Mouse (Mus musculus) lung, embryonic 16.5 days (tissue): ENCODE measurements at regions not wholly inside any gene's neighbourhood (a gene's known extent, or its start where the extent isn't known, plus 50 kb on each side); places are given as distances from the start of the nearest gene placed in this dataset.

Experiments
- ATAC-seq: fragments of 200-750 bp; cut with Nextera tagmentation; 2 replicates; pipeline ENCODE4 v1.8.0; 2017; ENCODE audit warnings: low read depth, mild to moderate bottlenecking, moderate library complexity
- H3K27ac ChIP-seq: fragments of 300-500 bp; sonication (generic); 2 replicates; pipeline ENCODE4 v1.5.1; 2014; ENCODE audit warnings: mild to moderate bottlenecking, control low read depth, low read length
- H3K27me3 ChIP-seq: fragments of 300-500 bp; sonication (generic); 2 replicates; pipeline ENCODE4 v1.6.1; 2014; ENCODE audit warnings: low read depth, low read length, mixed read lengths; ENCODE audit not compliant: control insufficient read depth, insufficient read depth
- H3K36me3 ChIP-seq: fragments of 300-500 bp; sonication (generic); 2 replicates; pipeline ENCODE4 v1.6.1; 2014; ENCODE audit warnings: low read length; ENCODE audit not compliant: control insufficient read depth, insufficient read depth
- H3K4me1 ChIP-seq: fragments of 300-500 bp; sonication (generic); replicated peaks from 2 replicates; pipeline ENCODE4 v1.6.1; 2014; ENCODE audit warnings: low read length, mixed read lengths; ENCODE audit not compliant: control insufficient read depth, insufficient read depth
- H3K4me2 ChIP-seq: fragments of 300-500 bp; sonication (generic); 2 replicates; pipeline ENCODE4 v1.6.1; 2014; ENCODE audit warnings: low read depth, low read length, control low read depth
- H3K4me3 ChIP-seq: fragments of 300-500 bp; sonication (generic); 2 replicates; pipeline ENCODE4 v1.5.1; 2014; ENCODE audit warnings: mild to moderate bottlenecking, low read length, control low read depth
- H3K9ac ChIP-seq: fragments of 300-500 bp; sonication (generic); 2 replicates; pipeline ENCODE4 v1.6.1; 2014; ENCODE audit warnings: low read length, control low read depth
- H3K9me3 ChIP-seq: fragments of 300-500 bp; sonication (generic); 2 replicates; pipeline ENCODE4 v1.6.1; 2016; ENCODE audit warnings: low read length; ENCODE audit not compliant: control insufficient read depth
- WGBS: fragments of 180-500 bp; shearing (Covaris S2); extraction: QIAGEN DNeasy Blood & Tissue Kit; methylation state at CpG from one replicate; pipeline ENCODE4 v1.1.7; 2014; 5-methylcytosine and 5-hydroxymethylcytosine counted together

GRCm38 (mm10) chr12:39714169-39714794, 323.5 kb downstream of the Arl4a start:
- Histone ChIP-seq H3K9me3 (no peaks in the 10 kb centered on the region), H3K4me3 (no peak overlapping the region), H3K27me3 (no peaks in the 10 kb centered on the region), H3K9ac (no peak overlapping the region), H3K27ac (no peak overlapping the region), H3K4me1 (no peaks in the 10 kb centered on the region), H3K36me3 (no peaks in the 10 kb centered on the region), H3K4me2 (no peak overlapping the region)
- 79% methylated on average over 2 of the region's 2 CpGs for whole genome bisulfite sequencing
- ATAC-seq = no peak

- Histone ChIP-seq H3K9ac (no peak overlapping the region), H3K27me3 (no peaks in the 10 kb centered on the region), H3K27ac (no peak overlapping the region), H3K4me3 (no peak overlapping the region), H3K9me3 (no peaks in the 10 kb centered on the region), H3K4me1 (no peaks in the 10 kb centered on the region), H3K36me3 (no peaks in the 10 kb centered on the region), H3K4me2 (no peak overlapping the region)
- 65% methylated on average over 1 of the region's 1 CpGs for WGBS
- no peak for ATAC-seq
These were observed 326.0 kb downstream of the Arl4a start for GRCm38 (mm10) chr12:39711807-39712206.

GRCm38 (mm10) chr12:39709850-39710249, 328.0 kb downstream of the Arl4a start:
- H3K27ac ChIP-seq = no peak overlapping the region
- H3K9me3 ChIP-seq = no peaks in the 10 kb centered on the region
- WGBS = 68% methylated on average over 5 of the region's 5 CpGs
- no peak overlapping the region for H3K4me3 ChIP-seq
- H3K4me2 ChIP-seq = no peak overlapping the region
- no peak overlapping the region for H3K9ac ChIP-seq
- no peaks in the 10 kb centered on the region for H3K4me1 ChIP-seq
- no peaks in the 10 kb centered on the region for H3K27me3 ChIP-seq
- H3K36me3 ChIP-seq = no peaks in the 10 kb centered on the region
- ATAC-seq = no peak

- no peak for ATAC-seq
- no peak overlapping the region for H3K9ac ChIP-seq
These were observed 340.6 kb downstream of the Arl4a start for GRCm38 (mm10) chr12:39697182-39697581.

GRCm38 (mm10) chr12:39695322-39695721, 342.5 kb downstream of the Arl4a start:
- H3K27ac ChIP-seq = no peak overlapping the region
- no peaks in the 10 kb centered on the region for H3K9me3 ChIP-seq

More at GRCm38 (mm10) chr12:39697182-39697581, 340.6 kb downstream of the Arl4a start:
- Histone ChIP-seq H3K27ac (no peak overlapping the region), H3K27me3 (no peaks in the 10 kb centered on the region), H3K4me2 (no peak overlapping the region), H3K9me3 (no peaks in the 10 kb centered on the region), H3K4me3 (no peak overlapping the region), H3K4me1 (no peaks in the 10 kb centered on the region), H3K36me3 (no peaks in the 10 kb centered on the region)
- WGBS = 61% methylated on average over 3 of the region's 3 CpGs

GRCm38 (mm10) chr12:39692043-39692442, 345.8 kb downstream of the Arl4a start:
- H3K9ac ChIP-seq = no peak overlapping the region
- no peak overlapping the region for H3K27ac ChIP-seq
- no peaks in the 10 kb centered on the region for H3K27me3 ChIP-seq
- H3K4me2 ChIP-seq = no peak overlapping the region
- H3K9me3 ChIP-seq = no peaks in the 10 kb centered on the region
- ATAC-seq = no peak
- H3K4me3 ChIP-seq = no peak overlapping the region
- H3K36me3 ChIP-seq = no peaks in the 10 kb centered on the region
- 91% methylated on average over 2 of the region's 2 CpGs for WGBS
- H3K4me1 ChIP-seq = no peaks in the 10 kb centered on the region

More at GRCm38 (mm10) chr12:39695322-39695721, 342.5 kb downstream of the Arl4a start:
- Histone ChIP-seq H3K4me3 (no peak overlapping the region), H3K36me3 (no peaks in the 10 kb centered on the region), H3K4me2 (no peak overlapping the region), H3K4me1 (no peaks in the 10 kb centered on the region), H3K27me3 (no peaks in the 10 kb centered on the region), H3K9ac (no peak overlapping the region)
- ATAC-seq = no peak
- WGBS = 65% methylated on average over 1 of the region's 1 CpGs

- no peak for ATAC-seq
- Histone ChIP-seq H3K4me3 (no peak overlapping the region), H3K9me3 (no peaks in the 10 kb centered on the region), H3K9ac (no peak overlapping the region), H3K27me3 (no peaks in the 10 kb centered on the region), H3K4me2 (no peak overlapping the region), H3K27ac (no peak overlapping the region), H3K36me3 (no peaks in the 10 kb centered on the region), H3K4me1 (no peaks in the 10 kb centered on the region)
These were observed 352.4 kb downstream of the Arl4a start for GRCm38 (mm10) chr12:39685399-39685798.

- no peak overlapping the region for H3K4me2 ChIP-seq
- H3K9me3 ChIP-seq = no peaks in the 10 kb centered on the region
- H3K4me3 ChIP-seq = no peak overlapping the region
- H3K36me3 ChIP-seq = no peaks in the 10 kb centered on the region
- H3K27ac ChIP-seq = no peak overlapping the region
- no peak for ATAC-seq
- WGBS = 69% methylated on average over 1 of the region's 1 CpGs
- no peak overlapping the region for H3K9ac ChIP-seq
- no peaks in the 10 kb centered on the region for H3K27me3 ChIP-seq
- no peaks in the 10 kb centered on the region for H3K4me1 ChIP-seq
These were observed 355.7 kb downstream of the Arl4a start for GRCm38 (mm10) chr12:39682121-39682520.

GRCm38 (mm10) chr12:39675608-39676007, 362.2 kb downstream of the Arl4a start:
- ATAC-seq = no peak
- Histone ChIP-seq H3K9me3 (no peaks in the 10 kb centered on the region), H3K4me2 (no peak overlapping the region), H3K4me1 (no peaks in the 10 kb centered on the region), H3K4me3 (no peak overlapping the region), H3K9ac (no peak overlapping the region), H3K36me3 (no peaks in the 10 kb centered on the region), H3K27ac (no peak overlapping the region), H3K27me3 (no peaks in the 10 kb centered on the region)
- WGBS = 78% methylated on average over 2 of the region's 2 CpGs

GRCm38 (mm10) chr12:39667701-39668100, 370.1 kb downstream of the Arl4a start:
- H3K9me3 ChIP-seq = no peaks in the 10 kb centered on the region
- no peaks in the 10 kb centered on the region for H3K36me3 ChIP-seq
- H3K4me1 ChIP-seq = no peaks in the 10 kb centered on the region
- no peak overlapping the region for H3K27ac ChIP-seq
- no peak overlapping the region for H3K4me2 ChIP-seq
- no peaks in the 10 kb centered on the region for H3K27me3 ChIP-seq
- no peak overlapping the region for H3K4me3 ChIP-seq
- no peak overlapping the region for H3K9ac ChIP-seq
- WGBS = 77% methylated on average over 2 of the region's 2 CpGs
- ATAC-seq = no peak
